Mouse (Mus musculus): Measurements from ENCODE around the gene Ppp1r18. TPM values are rescaled to one million over a fixed set of nuclear protein-coding genes. Genes with fewer than 3 reads are reported as not detected.
"Not testable (repeated sequence)": the region's sequence is repeated elsewhere in the genome, so short reads cannot be mapped to it uniquely, and the experiment has no call there.

Gene Ppp1r18
- total RNA-seq, 2 experiments from 2014 or later: 3.9 to 7.9 TPM

DNA sequence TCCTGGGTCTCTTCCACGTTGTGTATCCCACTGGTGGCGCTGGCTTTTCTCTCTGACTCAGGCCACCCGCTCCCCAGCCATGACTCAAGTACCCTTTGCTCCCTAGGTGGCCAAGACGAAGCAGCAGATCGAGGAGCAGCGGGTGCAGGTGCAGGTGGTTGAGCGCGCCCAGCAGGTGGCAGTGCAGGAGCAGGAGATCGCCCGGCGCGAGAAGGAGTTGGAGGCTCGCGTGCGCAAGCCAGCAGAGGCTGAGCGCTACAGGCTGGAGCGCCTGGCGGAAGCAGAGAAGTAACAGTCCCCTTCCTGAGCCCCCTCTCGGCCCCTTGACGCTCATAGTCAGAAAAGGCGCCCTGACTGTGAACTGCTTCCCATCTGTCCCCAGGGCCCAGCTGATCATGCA lies 35.7 kb upstream of the Ppp1r18 start:
- Histone ChIP-seq H3K4me3 (peak overlapping the region; percentile 18; the same call in 1 of the 2 replicates), H3K27ac (peak overlapping the region; percentile 12)
- peak; percentile 95 for TF ChIP-seq CTCF (IDR thresholded peaks at IDR 0.05)
- DNase-seq: peak; percentile 89
- intact Hi-C loops (cut with DNase I): loop anchor here (10.0 kb wide), 1 partner anchor 155 kb away; the partner anchor contains the start of gene Prr3

GRCm38 (mm10) chr17:35832400-35833238 lies 32.8 kb upstream of the Ppp1r18 start:
- no peak overlapping the region for H3K27ac ChIP-seq
- DNase-seq: no peak
- intact Hi-C loops (cut with DNase I): no loop called here
- H3K4me3 ChIP-seq: no peak overlapping the region
- no peak for TF ChIP-seq CTCF (IDR thresholded peaks at IDR 0.05)

- Histone ChIP-seq H3K27ac (no peak overlapping the region), H3K4me3 (no peak overlapping the region)
- DNase-seq: no peak
- intact Hi-C loops (cut with DNase I): no loop called here
- no peak for TF ChIP-seq CTCF (IDR thresholded peaks at IDR 0.05)
These were observed 32.1 kb upstream of the Ppp1r18 start for GRCm38 (mm10) chr17:35833239-35833751.

- DNase-seq: no peak
- intact Hi-C loops (cut with DNase I): no loop called here
- Histone ChIP-seq H3K4me3 (no peak overlapping the region), H3K27ac (no peak overlapping the region)
- no peak for TF ChIP-seq CTCF (IDR thresholded peaks at IDR 0.05)
These were observed 31.5 kb upstream of the Ppp1r18 start for GRCm38 (mm10) chr17:35833894-35834293.

- DNase-seq: no peak
- Histone ChIP-seq H3K4me3 (no peak overlapping the region), H3K27ac (peak overlapping the region; percentile 12; the same call in 1 of the 2 replicates)
- no peak for TF ChIP-seq CTCF (IDR thresholded peaks at IDR 0.05)
- intact Hi-C loops (cut with DNase I): no loop called here
These were observed 30.5 kb upstream of the Ppp1r18 start for GRCm38 (mm10) chr17:35834696-35835422.

DNA sequence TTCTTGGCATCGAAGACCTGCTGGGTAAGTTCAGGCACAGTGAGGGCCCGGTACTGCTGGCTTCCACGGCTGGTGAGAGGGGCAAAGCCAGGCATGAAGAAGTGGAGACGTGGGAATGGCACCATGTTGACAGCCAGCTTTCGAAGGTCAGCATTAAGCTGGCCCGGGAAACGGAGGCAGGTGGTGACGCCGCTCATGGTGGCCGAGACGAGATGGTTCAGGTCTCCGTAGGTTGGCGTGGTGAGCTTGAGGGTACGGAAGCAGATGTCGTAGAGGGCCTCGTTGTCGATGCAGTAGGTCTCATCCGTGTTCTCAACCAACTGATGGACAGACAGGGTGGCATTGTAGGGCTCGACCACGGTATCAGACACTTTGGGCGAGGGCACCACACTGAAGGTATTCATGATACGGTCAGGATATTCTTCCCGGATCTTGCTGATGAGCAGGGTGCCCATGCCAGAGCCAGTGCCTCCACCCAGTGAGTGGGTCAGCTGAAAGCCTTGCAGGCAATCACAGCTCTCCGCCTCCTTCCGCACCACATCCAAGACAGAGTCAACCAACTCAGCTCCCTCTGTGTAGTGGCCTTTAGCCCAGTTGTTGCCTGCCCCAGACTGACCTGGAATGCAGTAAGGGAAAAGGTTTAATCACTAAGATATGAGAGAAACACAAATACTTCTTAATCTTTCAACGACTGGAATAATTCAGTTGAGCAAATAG lies 29.8 kb upstream of the Ppp1r18 start:
- peak; percentile 39 for DNase-seq
- intact Hi-C loops (cut with DNase I): loop anchor here (1.0 to 2.0 kb wide), 2 partner anchors 38 to 81 kb away; partner anchors contain the start of genes Mrps18b and Ppp1r10
- H3K27ac ChIP-seq: no peak overlapping the region
- TF ChIP-seq CTCF (IDR thresholded peaks at IDR 0.05): no peak
- peak overlapping the region; percentile 84; the same call in 1 of the 2 replicates for H3K4me3 ChIP-seq

GRCm38 (mm10) chr17:35836178-35836965 lies 29.0 kb upstream of the Ppp1r18 start:
- peak overlapping the region; percentile 87 for H3K27ac ChIP-seq
- peak overlapping the region; percentile 84 for H3K4me3 ChIP-seq
- DNase-seq: peak; percentile 85
- intact Hi-C loops (cut with DNase I): loop anchor here (1.0 to 2.0 kb wide), 2 partner anchors 37 to 80 kb away; partner anchors contain the start of genes Mrps18b and Ppp1r10
- peak; percentile 92 for TF ChIP-seq CTCF (IDR thresholded peaks at IDR 0.05)

- no peak for TF ChIP-seq CTCF (IDR thresholded peaks at IDR 0.05)
- peak; percentile 90 for DNase-seq
- peak overlapping the region; percentile 84 for H3K4me3 ChIP-seq
- H3K27ac ChIP-seq: peak overlapping the region; percentile 87
- intact Hi-C loops (cut with DNase I): loop anchor here (1.0 to 2.0 kb wide), 2 partner anchors 36 to 80 kb away; partner anchors contain the start of genes Mrps18b and Ppp1r10
These were observed 28.4 kb upstream of the Ppp1r18 start for GRCm38 (mm10) chr17:35836991-35837422.

DNA sequence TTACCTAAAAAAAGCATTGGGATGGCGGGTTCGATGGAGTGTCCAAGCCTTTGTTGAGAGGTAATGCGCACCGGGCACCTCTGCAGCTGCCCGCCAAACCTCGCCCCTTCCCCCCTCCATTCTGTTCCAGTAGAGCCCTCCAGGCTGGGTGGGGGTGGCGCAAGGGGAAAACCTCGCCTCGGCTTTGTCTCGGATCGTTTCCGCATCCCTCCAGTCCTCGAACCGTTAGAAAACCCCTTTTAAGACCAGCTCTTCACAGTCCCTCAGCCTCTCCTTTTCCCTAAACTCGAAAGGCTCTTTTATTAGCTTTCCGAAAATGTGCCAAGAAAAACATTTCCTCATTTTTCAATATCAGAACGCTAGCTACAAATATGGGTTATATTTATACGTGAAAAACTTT lies 27.9 kb upstream of the Ppp1r18 start:
- intact Hi-C loops (cut with DNase I): loop anchor here (2.0 kb wide), 1 partner anchor 79 kb away; the partner anchor contains the start of genes Mrps18b and Ppp1r10
- H3K27ac ChIP-seq: peak overlapping the region; percentile 87
- peak; percentile 52 for DNase-seq
- peak overlapping the region; percentile 84 for H3K4me3 ChIP-seq
- no peak for TF ChIP-seq CTCF (IDR thresholded peaks at IDR 0.05)

GRCm38 (mm10) chr17:35838122-35838544 lies 27.3 kb upstream of the Ppp1r18 start, which contains the start of gene Tubb5:
Gene Tubb5, minus strand, starts transcription at chr17:35838306.
- DNase-seq: peak; percentile 98
- intact Hi-C loops (cut with DNase I): no loop called here

GRCm38 (mm10) chr17:35838570-35838969 lies 26.8 kb upstream of the Ppp1r18 start:
- no peak for DNase-seq
- intact Hi-C loops (cut with DNase I): no loop called here
- Histone ChIP-seq H3K4me3 (peak overlapping the region; percentile 84), H3K27ac (peak overlapping the region; percentile 87)
- TF ChIP-seq CTCF (IDR thresholded peaks at IDR 0.05): no peak

More at GRCm38 (mm10) chr17:35838122-35838544, 27.3 kb upstream of the Ppp1r18 start, which contains the start of gene Tubb5:
- TF ChIP-seq CTCF (IDR thresholded peaks at IDR 0.05): no peak
- Histone ChIP-seq H3K27ac (peak within 1 kb of the TSS; percentile 87), H3K4me3 (peak within 1 kb of the TSS; percentile 84)

DNA sequence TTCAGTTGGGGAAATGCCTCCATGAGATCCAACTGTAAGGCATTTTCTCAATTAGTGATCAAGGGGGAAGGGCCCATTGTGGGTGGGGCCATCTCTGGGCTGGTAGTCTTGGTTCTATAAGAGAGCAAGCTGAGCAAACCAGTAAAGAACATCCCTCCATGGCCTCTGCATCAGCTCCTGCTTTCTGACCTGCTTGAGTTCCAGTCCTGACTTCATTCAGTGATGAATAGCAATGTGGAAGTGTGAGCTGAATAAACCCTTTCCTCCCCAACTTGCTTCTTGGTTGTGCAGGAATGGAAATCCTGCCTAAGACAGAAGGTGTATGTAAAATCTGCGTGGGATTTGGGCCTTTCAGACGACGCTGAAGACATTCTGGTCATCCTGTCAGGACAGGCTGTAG lies 26.4 kb upstream of the Ppp1r18 start:
- H3K4me3 ChIP-seq; DNase-seq; intact Hi-C loops (cut with DNase I): not testable (repeated sequence)
- peak overlapping the region; percentile 87 for H3K27ac ChIP-seq
